Mouse (Mus musculus): ENCODE measurements around the gene Sigmar1.

DNA sequence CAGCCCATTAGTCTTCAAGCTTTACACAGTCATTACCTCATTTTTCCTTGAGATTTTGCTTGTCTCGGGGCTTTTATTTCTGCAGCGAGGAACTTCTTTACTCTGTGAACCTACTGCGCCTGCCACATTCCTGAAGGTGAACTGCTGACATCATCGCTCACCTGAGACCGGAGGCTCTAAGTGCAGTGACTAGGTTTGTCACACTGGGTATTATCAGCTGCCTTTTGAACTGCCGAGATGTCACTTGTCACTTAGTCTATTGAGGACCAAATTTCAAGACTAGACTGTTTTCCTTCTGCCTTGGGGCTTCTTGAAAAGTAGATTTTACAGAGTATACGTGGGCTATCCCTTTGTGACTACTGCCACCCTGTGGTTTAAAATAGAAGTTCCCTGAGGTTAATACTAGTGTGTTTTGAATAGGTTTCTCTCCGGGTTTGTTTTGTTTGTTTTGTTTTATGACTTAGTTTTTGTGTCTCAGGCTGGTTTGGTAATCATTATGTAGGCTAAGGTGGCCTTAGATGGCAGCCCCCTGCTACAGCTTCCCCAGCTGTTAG lies 47.7 kb downstream of the Sigmar1 start:
- peak; percentile 88 for TF ChIP-seq CTCF (IDR thresholded peaks at IDR 0.05)
- TF ChIP-seq EP300 (IDR thresholded peaks at IDR 0.05; ENCODE audit: insufficient read depth, low read depth, low read length) = no peak
